Mouse (Mus musculus): ENCODE data around the gene Micall1.

Micall1 gene

GRCm38 (mm10) chr15:79097135-79097534, 11.6 kb upstream of the Micall1 start:
- no peak for DNase-seq (ENCODE audit: low spot score in 2 of 2)

- peak in 1 of 2 experiments; percentile 33 for DNase-seq (ENCODE audit: low spot score in 2 of 2)
These were observed 11.1 kb upstream of the Micall1 start for GRCm38 (mm10) chr15:79097611-79098025.

GRCm38 (mm10) chr15:79098220-79098619, 10.5 kb upstream of the Micall1 start:
- no peak for DNase-seq (ENCODE audit: low spot score in 2 of 2)

GRCm38 (mm10) chr15:79098868-79099267, 9.8 kb upstream of the Micall1 start:
- DNase-seq (ENCODE audit: low spot score in 2 of 2), result no peak

- DNase-seq (ENCODE audit: low spot score in 2 of 2), result no peak
These were observed 9.2 kb upstream of the Micall1 start for GRCm38 (mm10) chr15:79099456-79099855.

GRCm38 (mm10) chr15:79100391-79100790, 8.3 kb upstream of the Micall1 start:
- no peak for DNase-seq (ENCODE audit: low spot score in 2 of 2)

- no peak for DNase-seq (ENCODE audit: low spot score in 2 of 2)
These were observed 7.2 kb upstream of the Micall1 start for GRCm38 (mm10) chr15:79101531-79101930.

GRCm38 (mm10) chr15:79103264-79103663, 5.4 kb upstream of the Micall1 start:
- DNase-seq (ENCODE audit: low spot score in 2 of 2), result no peak

GRCm38 (mm10) chr15:79105804-79106203, 2.9 kb upstream of the Micall1 start:
- no peak for DNase-seq (ENCODE audit: low spot score in 2 of 2)

GRCm38 (mm10) chr15:79107966-79108365, 732 bp upstream of the Micall1 start:
- DNase-seq (ENCODE audit: low spot score in 2 of 2), result no peak

GRCm38 (mm10) chr15:79109321-79109934, 730 bp downstream of the Micall1 start:
- peak in 1 of 2 experiments; percentile 31 for DNase-seq (ENCODE audit: low spot score in 2 of 2)

GRCm38 (mm10) chr15:79110031-79110430, 1.3 kb downstream of the Micall1 start:
- no peak for DNase-seq (ENCODE audit: low spot score in 2 of 2)

- DNase-seq (ENCODE audit: low spot score in 2 of 2), result no peak
These were observed 1.8 kb downstream of the Micall1 start for GRCm38 (mm10) chr15:79110528-79110927.

GRCm38 (mm10) chr15:79111774-79112173, 3.1 kb downstream of the Micall1 start:
- DNase-seq (ENCODE audit: low spot score in 2 of 2), result no peak

- no peak for DNase-seq (ENCODE audit: low spot score in 2 of 2)
These were observed 6.6 kb downstream of the Micall1 start for GRCm38 (mm10) chr15:79115276-79115675.

- no peak for DNase-seq (ENCODE audit: low spot score in 2 of 2)
These were observed 10.8 kb downstream of the Micall1 start for GRCm38 (mm10) chr15:79119491-79119890.

- no peak for DNase-seq (ENCODE audit: low spot score in 2 of 2)
These were observed 13.4 kb downstream of the Micall1 start for GRCm38 (mm10) chr15:79122119-79122518.

- DNase-seq (ENCODE audit: low spot score in 2 of 2), result no peak
These were observed 13.8 kb downstream of the Micall1 start for GRCm38 (mm10) chr15:79122546-79122945.

- DNase-seq (ENCODE audit: low spot score in 2 of 2), result no peak
These were observed 15.1 kb downstream of the Micall1 start for GRCm38 (mm10) chr15:79123751-79124150.

GRCm38 (mm10) chr15:79124331-79124875, 15.7 kb downstream of the Micall1 start:
- DNase-seq (ENCODE audit: low spot score in 2 of 2), result no peak

- DNase-seq (ENCODE audit: low spot score in 2 of 2), result no peak
These were observed 17.7 kb downstream of the Micall1 start for GRCm38 (mm10) chr15:79126217-79126932.

- no peak for DNase-seq (ENCODE audit: low spot score in 2 of 2)
These were observed 18.4 kb downstream of the Micall1 start for GRCm38 (mm10) chr15:79127101-79127500.

GRCm38 (mm10) chr15:79128208-79128607, 19.5 kb downstream of the Micall1 start:
- DNase-seq (ENCODE audit: low spot score in 2 of 2), result no peak
